Mouse (Mus musculus) embryonic stem cell, embryonic (primary cell): Measurements from ENCODE around the gene Nop2.

Experiments
- CTCF ChIA-PET, 4 experiments: fragments of 300-600 bp in 2 of 4; fragments of 350-600 bp in 2 of 4; sonication (Branson Sonifier 250); formaldehyde crosslinking; loops; one replicate each; lab custom pipeline; 2022; ENCODE audit warnings: inconsistent platforms in 2 of 4; lab: Charles Lee
- POLR2A ChIA-PET, 4 experiments: fragments of 300-600 bp in 2 of 4; fragments of 350-600 bp in 2 of 4; sonication (Branson Sonifier 250); formaldehyde crosslinking; loops; one replicate each; lab custom pipeline; 2022; ENCODE audit warnings: antibody characterized with exemption in 4 of 4, inconsistent platforms in 1 of 4; lab: Charles Lee

The Nop2 gene

DNA sequence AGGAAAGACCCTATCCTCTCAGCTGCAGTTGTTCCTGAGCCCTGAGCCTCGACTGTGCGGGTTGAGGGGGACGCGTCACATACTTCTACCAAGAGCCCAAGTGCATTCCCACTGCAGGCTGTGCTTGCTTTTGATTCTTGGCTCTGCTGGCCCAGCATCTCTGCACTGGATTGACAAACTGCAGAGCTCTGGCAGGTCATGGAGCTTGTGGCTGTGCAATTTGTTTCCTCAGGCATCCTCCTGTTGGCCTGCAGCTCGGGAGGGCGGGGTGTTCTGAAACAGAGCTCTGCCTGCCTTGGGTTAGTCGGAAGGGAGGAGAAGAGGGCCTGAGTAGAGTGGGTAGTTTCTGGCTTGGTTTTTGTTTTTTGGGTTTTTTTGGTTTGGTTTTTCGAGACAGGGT is 10.7 kb downstream of the Nop2 start:
- ChIA-PET POLR2A (interaction anchor here (0.6 to 16.8 kb wide), 25 partner anchors 9 to 331 kb away, joined by 3 to 499 read pairs (median 5); partner anchors contain the start of genes Gapdh (in 3 of the 4), Mrpl51 (in 2 of the 4) and Ncapd2 (in 2 of the 4)), CTCF (interaction anchor here in 1 of 4 experiments (0.9 to 1.1 kb wide), 3 partner anchors 49 to 295 kb away, joined by 3 read pairs; partner anchors contain the start of genes Mrpl51 and Ncapd2)

GRCm38 (mm10) chr6:125143128-125143527 is 11.4 kb downstream of the Nop2 start:
- ChIA-PET POLR2A (interaction anchor here (0.6 to 16.8 kb wide), 21 partner anchors 10 to 332 kb away, joined by 3 to 499 read pairs (median 5); partner anchors contain the start of genes Gapdh (in 2 of the 4), Mrpl51 (in 2 of the 4) and Ncapd2 (in 2 of the 4)), CTCF (interaction anchor here in 2 of 4 experiments (0.7 to 1.1 kb wide), 2 partner anchors 85 to 296 kb away, joined by 3 read pairs; no protein-coding TSS in a partner anchor)

- ChIA-PET CTCF (no interaction called here), POLR2A (interaction anchor here in 3 of 4 experiments (0.6 to 16.8 kb wide), 7 partner anchors 10 to 313 kb away, joined by 3 to 499 read pairs (median 5); partner anchors contain the start of genes Gapdh (in 2 of the 3), Mrpl51 (in 2 of the 3) and Ncapd2 (in 2 of the 3))
Observed at GRCm38 (mm10) chr6:125143904-125144303, 12.2 kb downstream of the Nop2 start.

DNA sequence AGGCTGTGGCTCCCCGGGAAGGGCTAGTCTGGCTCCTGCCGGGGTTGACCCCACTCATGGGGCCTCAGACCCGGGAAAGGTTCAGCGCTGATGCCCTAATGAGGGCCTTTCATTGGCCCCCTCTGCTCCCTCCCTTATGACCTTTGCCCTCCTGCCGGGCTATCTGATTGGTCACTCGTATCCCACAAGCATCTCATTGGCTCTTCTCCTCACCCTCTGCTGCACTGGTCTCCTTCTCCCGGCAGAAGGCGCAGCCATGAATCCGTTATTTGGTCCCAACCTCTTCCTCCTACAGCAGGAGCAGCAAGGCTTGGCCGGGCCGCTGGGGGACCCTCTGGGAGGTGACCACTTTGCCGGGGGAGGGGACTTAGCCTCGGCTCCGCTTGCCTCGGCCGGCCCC is 13.3 kb downstream of the Nop2 start, which contains the start of gene Iffo1:
TSS of gene Iffo1 (plus strand) at position 241 of the 400 bp plus-strand sequence.
- ChIA-PET POLR2A (interaction anchor here in 3 of 4 experiments (0.9 to 16.8 kb wide), 19 partner anchors 8 to 404 kb away, joined by 3 to 499 read pairs (median 4); partner anchors contain the start of genes Gapdh (in 3 of the 3), Mrpl51 (in 2 of the 3), Ncapd2 (in 2 of the 3) and Grcc10 (in 1 of the 3)), CTCF (interaction anchor here in 3 of 4 experiments (0.6 to 1.0 kb wide), 3 partner anchors 8 to 243 kb away, joined by 3 to 5 read pairs (median 4); no protein-coding TSS in a partner anchor)

DNA sequence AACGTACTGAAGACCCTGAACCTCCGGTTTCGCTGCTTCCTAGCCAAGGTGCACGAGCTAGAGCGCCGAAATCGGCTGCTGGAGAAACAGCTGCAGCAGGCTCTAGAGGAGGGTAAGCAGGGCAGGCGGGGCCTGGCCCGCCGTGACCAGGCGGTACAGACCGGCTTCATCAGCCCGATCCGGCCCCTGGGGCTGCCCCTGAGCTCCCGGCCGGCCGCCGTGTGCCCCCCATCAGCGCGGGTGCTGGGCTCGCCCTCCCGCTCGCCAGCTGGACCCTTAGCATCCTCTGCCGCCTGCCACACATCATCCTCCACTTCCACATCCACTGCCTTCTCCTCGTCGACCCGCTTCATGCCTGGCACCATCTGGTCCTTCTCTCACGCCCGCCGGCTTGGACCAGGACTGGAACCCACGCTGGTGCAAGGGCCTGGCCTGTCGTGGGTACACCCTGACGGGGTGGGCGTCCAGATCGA is 13.8 kb downstream of the Nop2 start:
- ChIA-PET CTCF (interaction anchor here (0.6 to 1.0 kb wide), 4 partner anchors 8 to 244 kb away, joined by 3 to 5 read pairs (median 4); no protein-coding TSS in a partner anchor), POLR2A (interaction anchor here (0.5 to 5.8 kb wide), 27 partner anchors 8 to 404 kb away, joined by 3 to 257 read pairs (median 4); partner anchors contain the start of genes Gapdh (in 3 of the 4), Mrpl51 (in 2 of the 4), Ncapd2 (in 2 of the 4) and Grcc10 (in 1 of the 4))

DNA sequence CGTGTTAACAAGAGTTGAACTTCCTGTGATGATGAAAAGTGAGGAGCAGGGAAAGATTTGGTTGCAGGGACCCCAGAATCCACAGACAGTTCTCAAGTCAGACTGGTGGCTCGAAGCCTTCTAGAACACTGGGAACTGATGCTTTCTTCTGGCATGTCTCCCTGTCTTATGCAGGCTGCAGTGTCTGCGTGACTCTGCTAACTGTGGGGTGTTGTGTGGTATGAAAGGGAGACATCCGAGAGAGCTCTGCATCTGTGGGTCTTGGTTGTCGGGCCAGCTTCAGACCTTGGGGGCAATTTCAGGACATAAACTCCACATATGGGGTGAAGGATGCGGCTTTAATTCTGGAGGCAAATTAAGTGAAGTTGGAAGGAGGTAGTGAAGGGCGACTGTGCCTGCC is 14.4 kb downstream of the Nop2 start:
- ChIA-PET POLR2A (interaction anchor here (0.5 to 5.8 kb wide), 25 partner anchors 9 to 405 kb away, joined by 3 to 257 read pairs (median 4); partner anchors contain the start of genes Gapdh (in 3 of the 4), Grcc10 (in 1 of the 4), Mrpl51 (in 1 of the 4) and Ncapd2 (in 1 of the 4)), CTCF (interaction anchor here in 3 of 4 experiments (0.7 to 1.0 kb wide), 5 partner anchors 8 to 113 kb away, joined by 3 to 4 read pairs (median 3); no protein-coding TSS in a partner anchor)

DNA sequence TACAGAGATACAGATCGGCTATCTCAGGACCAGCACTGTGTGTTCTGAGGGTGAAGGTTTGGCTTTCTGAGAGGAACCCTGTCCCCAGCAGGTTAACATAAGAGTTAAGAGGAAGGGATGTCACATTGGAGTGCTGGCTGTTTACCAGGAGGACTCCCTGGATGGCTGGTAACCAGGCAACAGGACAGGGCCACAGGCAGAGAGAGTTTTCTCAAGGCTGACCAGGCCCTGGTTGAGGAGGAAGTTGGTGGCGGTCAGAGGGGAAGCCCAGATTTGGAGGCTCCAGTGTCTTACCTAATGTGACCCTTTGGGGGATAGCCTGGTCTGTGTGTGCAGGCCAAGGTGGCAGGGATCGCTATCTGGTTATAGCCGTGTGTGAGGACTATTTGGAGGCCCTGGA is 15.1 kb downstream of the Nop2 start:
- CTCF ChIA-PET: interaction anchor here in 2 of 4 experiments (0.6 to 1.0 kb wide), 4 partner anchors 9 to 112 kb away, joined by 3 read pairs; partner anchors contain the start of genes Mrpl51 (in 1 of the 2) and Ncapd2 (in 1 of the 2)

GRCm38 (mm10) chr6:125147329-125147728 is 15.6 kb downstream of the Nop2 start:
- POLR2A ChIA-PET: interaction anchor here (0.6 to 5.8 kb wide), 15 partner anchors 9 to 297 kb away, joined by 3 to 257 read pairs (median 13); partner anchors contain the start of genes Gapdh (in 2 of the 4), Mrpl51 (in 1 of the 4) and Ncapd2 (in 1 of the 4)
- CTCF ChIA-PET: interaction anchor here in 2 of 4 experiments (0.6 to 0.8 kb wide), 4 partner anchors 10 to 49 kb away, joined by 3 to 6 read pairs (median 3); partner anchors contain the start of genes Mrpl51 (in 1 of the 2) and Ncapd2 (in 1 of the 2)

More for the DNA sequence above, 15.1 kb downstream of the Nop2 start:
- POLR2A ChIA-PET: interaction anchor here (1.0 to 5.8 kb wide), 13 partner anchors 10 to 53 kb away, joined by 3 to 257 read pairs (median 4); partner anchors contain the start of gene Gapdh (in 2 of the 4)

- ChIA-PET CTCF (interaction anchor here in 2 of 4 experiments (0.8 to 1.8 kb wide), 8 partner anchors 11 to 453 kb away, joined by 3 to 12 read pairs (median 4); no protein-coding TSS in a partner anchor), POLR2A (interaction anchor here (0.6 to 5.8 kb wide), 33 partner anchors 11 to 436 kb away, joined by 3 to 257 read pairs (median 8); partner anchors contain the start of genes Mrpl51 (in 3 of the 4), Ncapd2 (in 3 of the 4), Gapdh (in 2 of the 4) and Cdca3 (in 1 of the 4))
Observed at GRCm38 (mm10) chr6:125148251-125148925, 16.7 kb downstream of the Nop2 start.

DNA sequence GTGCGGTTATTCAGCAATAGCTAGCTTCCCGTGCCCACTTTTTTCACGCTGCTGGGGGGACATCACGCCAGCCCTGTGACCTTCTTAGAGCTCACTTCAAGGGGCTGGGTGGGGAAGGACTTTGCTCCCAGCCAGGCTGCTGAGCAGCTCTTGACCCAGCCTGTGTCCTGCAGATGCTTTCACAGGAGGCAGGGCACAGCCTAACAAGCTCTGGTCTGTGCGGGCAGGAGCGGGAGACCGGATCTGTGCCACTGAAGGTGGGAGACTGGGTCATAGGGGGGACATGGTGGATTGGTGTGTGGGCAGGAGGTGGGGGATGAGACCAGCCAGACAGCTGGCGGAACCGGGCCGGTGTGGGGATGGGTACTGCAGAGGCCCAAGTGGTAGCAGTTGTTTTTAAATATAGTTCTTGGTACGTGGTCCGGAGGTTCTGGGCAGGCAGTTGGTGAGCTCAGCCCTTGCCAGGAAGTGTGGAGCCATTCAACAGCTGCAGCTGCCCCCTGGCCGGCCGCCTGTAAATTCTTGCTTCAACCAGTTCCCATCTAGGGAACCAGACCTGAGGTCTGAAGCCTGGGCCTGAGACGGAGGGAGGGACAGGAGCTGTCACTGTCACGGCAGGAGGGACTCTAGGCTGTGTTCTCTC is 17.3 kb downstream of the Nop2 start:
- POLR2A ChIA-PET: interaction anchor here (0.5 to 5.8 kb wide), 50 partner anchors 7 to 437 kb away, joined by 3 to 257 read pairs (median 4); partner anchors contain the start of genes Mrpl51 (in 3 of the 4), Ncapd2 (in 3 of the 4), Gapdh (in 2 of the 4) and Cdca3 (in 1 of the 4)
- CTCF ChIA-PET: interaction anchor here in 2 of 4 experiments (0.8 to 1.8 kb wide), 9 partner anchors 12 to 454 kb away, joined by 3 to 12 read pairs (median 4); no protein-coding TSS in a partner anchor

- CTCF ChIA-PET: interaction anchor here in 2 of 4 experiments (0.8 to 1.8 kb wide), 8 partner anchors 12 to 454 kb away, joined by 3 to 12 read pairs (median 4); no protein-coding TSS in a partner anchor
- POLR2A ChIA-PET: interaction anchor here (0.5 to 5.8 kb wide), 43 partner anchors 8 to 437 kb away, joined by 3 to 257 read pairs (median 4); partner anchors contain the start of genes Mrpl51 (in 3 of the 4), Ncapd2 (in 3 of the 4), Gapdh (in 2 of the 4) and Cdca3 (in 1 of the 4)
Observed at GRCm38 (mm10) chr6:125149569-125149950, 17.9 kb downstream of the Nop2 start.

- ChIA-PET CTCF (interaction anchor here in 2 of 4 experiments (0.6 to 1.3 kb wide), 3 partner anchors 11 to 24 kb away, joined by 3 to 4 read pairs (median 4); no protein-coding TSS in a partner anchor), POLR2A (interaction anchor here (0.6 to 21.4 kb wide), 20 partner anchors 9 to 302 kb away, joined by 3 to 499 read pairs (median 4); partner anchors contain the start of genes Gapdh (in 2 of the 4), Mrpl51 (in 1 of the 4), Ncapd2 (in 1 of the 4) and Nop2 (in 1 of the 4))
Observed at GRCm38 (mm10) chr6:125152212-125153017, 20.7 kb downstream of the Nop2 start.

DNA sequence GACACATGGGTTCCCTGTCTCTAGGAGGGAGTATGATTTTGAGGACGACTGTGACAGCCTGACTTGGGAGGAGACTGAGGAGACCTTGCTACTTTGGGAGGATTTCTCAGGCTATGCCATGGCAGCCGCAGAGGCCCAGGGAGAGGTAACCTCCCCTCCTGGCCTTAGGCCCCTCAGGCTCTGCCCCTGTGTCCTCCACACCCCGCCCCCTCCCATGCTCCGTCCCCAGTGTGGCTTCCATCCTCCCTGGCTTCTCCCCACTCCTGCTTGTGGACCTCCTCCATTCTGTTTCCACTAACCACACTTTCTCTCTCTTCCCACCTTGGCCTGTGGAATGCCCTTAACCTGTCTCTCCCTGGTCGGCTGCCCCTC is 21.3 kb downstream of the Nop2 start:
- CTCF ChIA-PET: no interaction called here
- POLR2A ChIA-PET: interaction anchor here in 3 of 4 experiments (1.1 to 21.4 kb wide), 7 partner anchors 8 to 18 kb away, joined by 3 to 499 read pairs (median 18); partner anchors contain the start of genes Gapdh (in 2 of the 3) and Nop2 (in 1 of the 3)

DNA sequence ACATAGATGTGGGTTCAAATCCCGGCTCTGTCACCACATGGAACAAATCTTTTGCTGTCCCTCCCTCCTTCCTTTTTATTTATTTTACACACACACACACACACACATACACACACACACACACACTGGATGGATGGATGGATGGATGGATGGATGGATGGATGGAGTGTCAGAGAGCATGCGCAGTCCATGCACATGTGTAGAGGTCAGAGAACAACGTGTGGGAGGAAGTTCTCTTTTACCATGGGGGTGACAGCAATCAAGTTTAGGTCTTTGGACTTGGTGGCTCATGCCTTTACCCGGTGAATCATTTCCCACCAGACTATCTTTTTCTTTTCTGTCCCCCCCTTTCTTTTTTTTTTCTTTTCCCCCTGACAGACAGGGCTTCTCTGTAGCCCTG is 22.0 kb downstream of the Nop2 start:
- CTCF ChIA-PET: interaction anchor here (0.7 to 1.6 kb wide), 11 partner anchors 8 to 121 kb away, joined by 3 to 11 read pairs (median 5); partner anchors contain the start of gene Iffo1 (in 1 of the 4)
- POLR2A ChIA-PET: interaction anchor here in 3 of 4 experiments (0.7 to 21.4 kb wide), 18 partner anchors 7 to 348 kb away, joined by 3 to 499 read pairs (median 5); partner anchors contain the start of genes Gapdh (in 2 of the 3), Iffo1 (in 1 of the 3) and Nop2 (in 1 of the 3)

DNA sequence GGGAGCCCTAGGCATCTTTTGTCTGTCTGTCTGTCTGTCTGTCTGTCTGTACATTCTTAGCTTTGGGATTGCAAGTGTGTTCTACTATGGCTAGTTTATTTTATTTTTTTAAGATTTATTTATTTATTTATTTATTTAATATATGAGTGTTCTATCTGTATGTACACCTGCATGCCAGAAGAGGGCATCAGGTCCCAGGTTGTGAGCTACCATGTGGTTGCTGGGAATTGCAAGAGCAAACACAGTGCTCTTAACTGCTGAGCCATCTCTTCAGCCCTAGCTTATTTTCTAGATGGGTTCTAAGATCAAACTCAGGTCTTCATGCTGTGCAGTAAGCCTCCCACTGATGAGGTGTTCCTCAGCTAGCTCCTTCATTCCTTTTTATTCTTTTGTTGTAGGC is 22.8 kb downstream of the Nop2 start:
- POLR2A ChIA-PET: interaction anchor here (0.6 to 21.4 kb wide), 34 partner anchors 9 to 413 kb away, joined by 3 to 499 read pairs (median 4); partner anchors contain the start of genes Gapdh (in 2 of the 4), Grcc10 (in 1 of the 4), Iffo1 (in 1 of the 4) and Mrpl51 (in 1 of the 4)
- CTCF ChIA-PET: interaction anchor here (0.5 to 1.6 kb wide), 18 partner anchors 9 to 124 kb away, joined by 3 to 11 read pairs (median 4); partner anchors contain the start of gene Iffo1 (in 1 of the 4)
